Mouse (Mus musculus) mouse embryonic stem cell (cell line): ENCODE data around the gene Pabpc6.

Experiments
- in situ Hi-C, 2 experiments: fragments of 300-500 bp; cut with MboI; formaldehyde crosslinking; loops; 1 replicate in 1 of 2; 3 replicates in 1 of 2; pipeline ENCODE4 v1.14.3; 2019 to 2020; ENCODE audit warnings: low sequenced_read_pairs in 2 of 2, low pct_unique_long_range_greater_than_20kb in 1 of 2, mixed read lengths in 1 of 2; ENCODE audit not compliant: unreplicated experiment in 1 of 2

Gene Pabpc6

DNA sequence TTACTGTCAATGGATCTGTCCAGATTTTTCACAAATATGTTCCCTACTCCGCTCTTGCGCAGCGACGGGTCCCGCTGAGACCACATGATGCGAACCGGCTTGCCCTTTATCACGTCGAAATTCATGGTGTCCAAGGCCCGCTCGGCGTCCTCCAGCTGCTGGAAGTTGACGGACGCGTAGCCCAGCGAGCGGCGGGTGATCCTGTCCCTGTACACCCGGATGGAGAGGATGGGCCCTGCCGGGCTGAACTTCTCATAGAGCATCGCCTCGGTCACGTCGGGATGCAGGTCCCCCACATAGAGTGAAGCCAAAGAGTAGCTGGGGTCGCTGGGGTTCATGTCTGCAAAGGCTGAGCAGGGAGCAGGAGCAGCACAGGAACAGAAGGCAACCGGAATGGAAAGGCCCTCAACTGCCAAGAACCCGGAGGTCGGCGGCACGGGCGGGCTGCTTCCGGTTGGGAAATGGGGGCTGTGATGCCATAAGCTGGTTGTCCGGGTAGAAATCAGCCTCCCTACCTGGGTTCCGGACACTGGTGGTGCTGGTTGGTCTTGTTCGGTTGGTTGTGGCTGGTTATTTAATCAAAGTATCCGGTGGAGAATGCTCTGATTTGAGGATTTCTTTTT, at the start of gene Pabpc6:
TSS of gene Pabpc6 (minus strand) at position 435 of the 623 bp plus-strand sequence.
- in situ Hi-C loops, result no loop called here

DNA sequence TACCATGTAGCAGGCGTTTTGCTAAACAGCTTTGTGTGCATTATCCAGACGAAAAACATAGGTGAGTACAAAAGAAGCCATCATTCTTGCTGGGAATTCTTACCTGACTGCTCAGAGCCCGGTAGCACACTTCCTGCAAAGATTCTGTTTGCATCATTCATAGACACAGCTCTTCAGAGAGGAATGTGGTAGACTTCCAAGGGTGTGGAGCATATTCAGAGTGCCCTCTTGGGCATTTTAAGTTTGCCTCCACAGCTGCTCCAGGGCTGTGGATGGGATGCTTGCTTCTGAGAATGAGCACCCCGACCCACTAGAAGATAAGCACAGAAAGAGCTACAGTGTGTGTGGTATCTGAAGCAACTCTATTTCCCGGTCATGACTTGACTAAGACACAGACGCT, 41.4 kb upstream of the Pabpc6 start:
- in situ Hi-C loops, result no loop called here

DNA sequence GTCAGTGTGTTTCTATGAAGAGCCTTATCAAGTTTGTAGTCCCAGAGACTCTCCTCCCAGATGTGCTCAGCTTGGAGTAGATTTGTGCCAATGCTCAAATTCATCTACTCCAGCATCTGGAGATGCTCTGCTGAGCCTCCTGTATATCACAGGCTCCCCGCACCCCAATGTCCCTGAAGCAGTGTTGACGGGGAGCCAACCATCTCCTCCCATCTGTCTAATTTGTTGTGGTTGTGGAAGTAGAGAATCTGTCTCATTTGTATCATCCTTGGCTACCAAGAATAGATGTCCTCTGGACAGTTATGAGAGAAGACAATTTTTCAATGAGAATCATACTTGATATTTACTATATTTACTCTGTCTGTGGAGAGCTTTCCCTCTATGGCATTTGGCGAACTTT, 39.4 kb upstream of the Pabpc6 start:
- in situ Hi-C loops, result no loop called here

DNA sequence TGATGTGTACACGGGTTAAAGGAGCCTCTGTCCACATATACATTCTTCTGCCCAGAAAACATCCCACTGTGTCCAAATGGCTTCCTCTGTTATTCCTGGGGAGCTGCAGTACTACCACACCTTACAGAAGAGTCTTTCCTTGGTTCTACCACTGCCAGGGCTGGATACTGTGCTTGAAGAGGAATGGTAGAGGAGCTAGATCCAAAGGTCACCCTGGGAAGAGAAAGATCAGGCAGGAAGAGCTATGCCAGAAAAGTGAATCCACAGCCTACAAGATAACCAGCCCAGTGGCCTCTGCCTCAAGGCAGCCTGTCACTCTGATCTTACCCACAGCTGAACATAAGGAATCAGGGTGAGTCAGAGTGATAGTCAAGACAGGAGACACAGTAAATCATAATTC, 37.8 kb upstream of the Pabpc6 start:
- in situ Hi-C loops, result no loop called here

DNA sequence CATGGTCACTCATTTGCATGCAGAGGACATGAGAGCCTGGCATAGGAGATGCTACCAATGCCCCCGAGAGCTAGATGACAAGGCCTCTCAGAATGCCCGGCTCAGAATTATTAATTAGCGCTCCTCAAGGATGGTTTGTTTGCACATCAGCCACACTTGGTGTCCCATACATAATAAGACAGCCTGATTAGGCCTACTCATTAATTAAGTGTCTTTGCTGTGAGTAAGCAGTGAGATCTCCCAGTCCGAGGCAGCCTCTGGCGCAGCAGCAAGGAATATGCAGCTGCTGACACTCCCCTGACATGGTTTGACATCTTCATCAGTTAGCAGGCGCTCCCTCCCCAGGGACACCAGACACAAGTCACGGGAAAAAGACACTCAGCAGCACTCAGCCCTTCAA, 28.2 kb upstream of the Pabpc6 start:
- in situ Hi-C loops, result no loop called here

DNA sequence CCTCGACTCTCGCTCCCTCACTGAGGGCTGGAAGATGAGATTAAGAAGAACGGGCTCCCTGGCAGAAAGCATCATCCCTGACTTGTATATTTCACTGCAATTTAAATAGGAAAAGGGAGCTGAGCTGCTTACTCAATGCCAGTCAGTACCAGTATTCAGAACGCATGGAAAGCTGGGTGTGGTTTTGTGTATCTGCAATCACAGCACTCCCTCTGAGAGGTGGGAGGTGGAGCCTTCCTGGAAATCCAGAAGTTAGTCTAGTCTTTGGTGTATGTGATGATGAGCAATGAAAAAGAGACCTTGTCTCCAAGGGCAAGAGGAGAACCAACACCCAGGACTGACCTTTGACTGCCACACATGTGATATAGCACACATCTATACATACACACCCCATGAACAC, 21.7 kb upstream of the Pabpc6 start:
- in situ Hi-C loops, result no loop called here

DNA sequence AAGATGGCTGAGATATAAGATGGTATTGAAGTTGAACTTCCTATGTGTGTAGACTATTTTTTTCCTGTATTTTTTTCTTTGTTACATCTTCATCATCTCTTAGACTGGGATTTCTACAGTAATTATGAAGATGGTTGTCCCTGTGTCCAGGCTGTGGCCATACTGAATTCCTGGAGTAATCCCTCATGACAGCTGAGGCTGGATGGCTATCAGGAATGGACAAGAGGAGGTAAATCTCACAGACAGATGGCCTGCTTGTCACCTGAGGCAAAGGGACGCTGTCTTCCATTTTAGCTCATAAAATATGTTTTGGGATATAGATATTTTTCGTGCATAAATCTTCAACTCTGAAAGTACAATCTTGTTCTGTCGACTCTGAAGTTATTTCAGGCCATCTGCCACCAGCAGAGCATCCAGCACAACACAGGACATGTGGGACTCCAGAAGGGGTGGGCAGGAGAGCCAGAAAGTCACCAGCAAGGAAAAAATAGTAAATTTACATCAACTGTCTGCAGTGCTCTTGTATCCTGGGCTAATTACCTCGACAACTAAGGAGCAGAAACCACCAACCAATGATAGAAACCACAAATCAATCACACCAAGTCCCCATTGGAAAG, 14.1 kb upstream of the Pabpc6 start:
- in situ Hi-C loops, result no loop called here

DNA sequence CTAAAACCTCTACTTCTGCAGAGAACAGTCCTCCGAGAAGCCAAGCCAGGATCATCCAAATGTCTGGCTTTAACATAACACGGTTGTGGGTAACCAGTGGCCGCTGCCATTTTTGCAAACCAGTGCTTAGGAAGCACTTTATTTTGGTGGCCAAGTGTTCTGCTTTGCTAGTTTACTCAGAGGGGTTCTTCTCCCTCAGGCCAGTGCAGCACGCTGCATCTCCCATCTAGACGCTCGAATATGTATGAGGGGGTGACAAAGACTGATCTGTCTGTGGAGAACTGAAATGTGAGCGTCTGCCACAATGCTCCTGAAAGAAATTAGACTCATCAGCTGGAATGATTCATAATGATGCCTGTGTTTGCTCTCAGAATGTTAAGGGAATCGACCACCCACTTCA, 11.2 kb upstream of the Pabpc6 start:
- in situ Hi-C loops, result no loop called here

DNA sequence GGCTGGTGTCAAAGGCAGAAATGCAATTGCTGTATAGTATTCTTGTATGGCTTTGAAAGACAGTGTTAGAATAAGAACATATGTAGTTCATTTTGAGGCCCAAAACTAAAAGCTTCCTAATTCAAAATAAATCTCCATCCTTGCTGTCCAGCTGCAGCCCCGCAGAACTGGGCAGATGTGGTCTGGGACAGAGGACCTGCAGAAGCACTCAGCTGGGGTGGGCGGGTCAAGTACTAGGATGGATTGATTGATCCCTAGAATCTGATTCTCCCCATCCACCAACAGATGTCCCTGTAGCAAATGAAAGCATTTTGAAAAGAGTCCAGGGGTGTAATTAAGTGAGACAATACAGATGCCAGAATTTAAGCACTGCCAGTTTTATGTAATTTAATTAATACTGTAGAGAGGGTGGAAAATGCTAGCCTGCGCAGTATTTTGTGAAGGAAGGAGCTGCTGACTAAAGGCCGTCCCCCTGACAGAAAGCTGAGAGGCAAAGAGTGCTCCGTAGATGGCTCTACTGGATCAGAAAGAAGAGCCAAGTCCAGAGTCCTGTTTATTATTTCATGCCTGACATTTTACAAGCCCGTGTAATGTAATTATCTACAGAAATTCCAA, 5.8 kb upstream of the Pabpc6 start:
- in situ Hi-C loops, result no loop called here

DNA sequence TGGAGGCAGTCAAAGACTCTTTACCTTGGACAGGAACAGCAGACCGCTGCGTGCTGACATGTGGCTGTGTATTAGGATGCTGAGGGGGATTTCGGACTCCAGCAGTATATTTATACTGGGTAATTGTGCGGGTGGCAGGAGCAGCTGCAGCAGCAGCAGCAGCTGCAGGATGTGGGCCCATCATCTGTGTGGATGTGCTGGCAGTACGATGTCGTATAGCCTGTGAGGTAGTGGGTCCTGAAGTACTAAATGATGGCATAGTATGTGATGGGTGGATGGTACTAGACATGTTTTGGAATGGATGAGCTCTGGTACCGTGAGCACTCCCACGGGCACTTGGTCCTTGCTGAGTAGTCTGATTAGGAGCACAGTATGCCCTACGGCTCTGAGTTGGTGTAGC, 1.6 kb downstream of the Pabpc6 start:
- in situ Hi-C loops, result no loop called here

DNA sequence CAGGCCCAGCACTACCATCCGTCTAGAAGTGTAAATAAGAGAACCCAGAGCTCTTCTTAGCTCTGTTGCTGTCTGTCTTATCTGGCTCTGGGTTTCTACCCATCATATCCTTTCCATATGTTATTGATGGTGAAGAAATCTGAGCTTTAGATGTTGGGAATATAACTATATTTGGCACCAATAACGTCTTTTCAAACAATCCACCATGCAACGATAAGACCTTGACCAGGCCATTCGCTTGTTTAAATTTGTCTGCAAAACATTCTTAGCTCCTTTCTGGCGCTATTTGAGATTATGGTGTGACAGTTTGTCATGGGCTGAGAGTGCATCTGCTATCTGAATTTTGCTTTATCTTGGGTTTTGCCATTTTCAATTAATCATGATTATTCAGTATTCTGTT, 10.9 kb downstream of the Pabpc6 start:
- in situ Hi-C loops, result no loop called here

DNA sequence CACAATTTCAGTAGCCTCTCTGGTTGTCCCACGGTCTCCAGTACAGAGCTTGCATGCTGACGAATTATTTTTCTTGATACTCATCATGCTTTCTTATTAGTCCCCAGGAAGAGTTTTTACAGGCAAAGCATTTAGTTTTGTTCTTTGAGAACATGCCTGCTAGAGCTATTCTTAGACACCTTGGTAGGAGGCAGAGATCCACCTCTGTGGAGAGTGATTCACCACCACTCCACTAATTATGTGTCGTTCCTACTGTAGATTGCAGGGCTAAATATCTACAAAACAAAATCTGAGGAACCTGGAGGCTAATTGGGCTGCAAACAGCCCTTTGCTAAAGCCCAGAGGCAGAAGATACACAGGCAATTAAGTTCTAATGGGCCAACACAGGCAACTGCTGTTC, 15.4 kb downstream of the Pabpc6 start:
- in situ Hi-C loops, result no loop called here

DNA sequence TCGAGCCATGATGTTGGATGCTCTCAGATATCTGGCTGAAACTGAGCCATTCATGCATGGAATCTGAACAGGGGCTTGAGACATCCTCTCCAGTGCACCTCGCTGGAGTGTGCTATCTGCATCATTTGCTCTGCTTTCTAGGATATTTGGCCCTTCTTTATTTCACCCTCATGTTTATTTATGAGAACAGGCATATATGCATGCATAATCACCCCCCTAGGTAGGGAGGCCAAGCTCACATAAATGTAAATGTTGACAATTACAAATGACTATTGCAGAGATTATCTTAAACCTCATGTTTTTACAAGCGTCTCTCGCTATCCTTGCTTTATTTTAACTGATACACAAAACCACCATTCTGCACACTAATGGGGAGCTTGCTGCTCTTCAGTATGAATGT, 21.9 kb downstream of the Pabpc6 start:
- in situ Hi-C loops, result no loop called here

DNA sequence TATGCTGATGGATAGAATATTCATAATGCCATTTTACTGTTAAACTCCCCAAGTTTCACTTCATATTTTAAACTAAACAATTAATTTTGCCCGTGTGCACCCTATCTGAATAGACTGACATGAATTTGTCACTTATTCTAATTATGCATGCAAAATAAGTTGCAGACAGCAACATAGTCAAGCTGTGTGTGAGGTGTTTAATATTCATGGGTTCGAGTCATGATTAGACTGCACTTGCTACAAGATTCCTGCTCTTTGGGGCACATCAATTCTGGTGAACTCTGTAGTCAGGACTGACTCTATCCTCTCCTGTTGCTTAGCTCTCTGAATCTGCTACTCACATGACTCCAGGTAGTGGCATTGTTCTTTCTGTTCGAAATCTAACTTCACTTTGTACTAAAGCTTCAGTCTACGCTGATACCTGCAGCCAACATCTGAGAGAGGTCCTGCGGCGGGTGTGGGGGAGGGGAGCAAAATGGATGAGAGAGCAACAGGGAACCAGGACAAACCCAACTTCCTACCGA, 25.8 kb downstream of the Pabpc6 start:
- in situ Hi-C loops, result no loop called here

DNA sequence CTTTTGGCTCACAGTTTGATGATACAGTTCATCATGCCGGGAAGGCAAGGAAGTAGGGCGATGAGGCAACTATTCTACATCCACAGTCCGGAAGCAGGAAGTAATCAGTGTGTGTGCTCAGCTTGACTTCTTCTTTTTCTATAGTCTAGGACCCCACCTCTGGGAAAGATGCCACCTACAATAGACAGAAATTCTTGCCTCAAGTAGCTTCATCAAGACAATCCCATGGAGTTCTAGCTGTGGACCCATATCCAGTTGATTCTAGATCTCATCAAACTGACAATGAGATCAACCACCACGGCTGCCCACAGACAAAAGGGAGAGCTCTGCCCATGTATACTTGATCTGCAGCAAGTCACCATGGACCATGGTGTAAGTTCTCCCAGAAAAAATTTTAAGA, 32.5 kb downstream of the Pabpc6 start:
- in situ Hi-C loops, result no loop called here

DNA sequence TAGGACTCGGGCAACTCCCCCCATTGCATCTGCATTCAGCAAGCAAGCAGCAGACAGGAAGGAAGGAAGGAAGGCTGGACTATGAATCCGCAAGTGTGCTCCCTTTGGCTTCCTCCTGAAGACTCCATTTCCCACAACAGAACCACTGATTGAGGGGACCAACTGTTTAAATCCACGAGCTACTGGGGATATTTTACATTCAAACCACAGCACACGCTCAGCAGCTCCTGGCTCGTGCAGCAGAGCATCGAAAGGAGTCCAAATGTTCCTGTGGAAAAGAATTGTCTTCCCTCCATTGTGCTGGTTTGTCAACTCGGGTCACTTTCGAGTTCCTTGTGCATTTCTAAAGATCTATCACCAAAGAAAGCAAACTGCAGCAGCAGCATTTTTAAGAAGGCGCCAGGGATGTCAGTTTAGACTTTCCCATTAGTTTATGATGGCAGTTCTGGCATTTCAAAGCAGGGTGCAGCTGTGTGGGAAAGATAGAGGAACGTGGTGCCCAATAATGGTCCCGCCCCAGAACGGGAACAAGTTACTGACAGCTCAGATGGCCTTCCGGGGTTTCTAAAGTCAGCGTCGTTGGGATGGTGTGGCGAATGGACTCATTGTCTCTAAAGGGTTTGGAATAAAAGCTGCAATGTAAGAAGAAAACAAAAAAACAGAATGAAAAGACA, 36.8 kb downstream of the Pabpc6 start:
- in situ Hi-C loops, result no loop called here

DNA sequence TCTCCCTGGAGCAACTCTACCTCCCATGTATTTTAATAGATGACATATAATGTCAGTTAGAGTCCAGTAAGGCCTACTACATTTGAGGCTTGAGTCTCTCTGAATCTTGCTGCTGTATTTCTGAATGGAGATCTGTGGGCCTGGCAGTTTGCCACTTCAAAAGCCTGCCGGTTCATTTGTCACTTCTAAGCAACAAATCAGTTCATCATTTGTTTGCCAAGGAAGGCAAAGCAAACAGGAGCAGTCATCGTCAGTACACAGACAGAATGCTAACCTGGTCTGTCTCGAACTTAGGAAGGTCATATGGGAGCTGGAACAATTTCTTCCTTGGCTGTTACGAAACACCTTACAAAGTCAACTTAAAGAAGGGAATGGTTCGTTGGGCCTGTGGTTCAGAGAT, 37.4 kb downstream of the Pabpc6 start:
- in situ Hi-C loops, result no loop called here

DNA sequence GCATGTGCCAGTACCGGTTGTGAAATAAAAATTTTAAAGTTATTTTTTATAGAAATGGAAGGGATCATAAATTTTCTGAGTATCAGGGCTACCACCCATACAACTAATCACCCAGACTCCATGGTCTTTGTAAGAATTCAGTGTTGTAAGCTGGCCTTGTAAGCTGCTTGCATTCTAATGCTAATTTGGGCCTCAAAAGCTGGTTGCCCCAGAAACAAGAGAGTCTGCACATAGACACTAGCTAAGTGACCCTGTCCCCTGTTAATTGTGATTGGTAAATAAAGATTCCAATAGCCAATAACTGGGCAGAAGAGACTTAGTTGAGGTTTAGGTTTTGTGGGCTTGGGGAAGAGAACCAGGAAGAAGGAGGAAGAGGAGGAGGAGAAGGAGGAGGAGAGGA, 38.4 kb downstream of the Pabpc6 start:
- in situ Hi-C loops, result no loop called here

DNA sequence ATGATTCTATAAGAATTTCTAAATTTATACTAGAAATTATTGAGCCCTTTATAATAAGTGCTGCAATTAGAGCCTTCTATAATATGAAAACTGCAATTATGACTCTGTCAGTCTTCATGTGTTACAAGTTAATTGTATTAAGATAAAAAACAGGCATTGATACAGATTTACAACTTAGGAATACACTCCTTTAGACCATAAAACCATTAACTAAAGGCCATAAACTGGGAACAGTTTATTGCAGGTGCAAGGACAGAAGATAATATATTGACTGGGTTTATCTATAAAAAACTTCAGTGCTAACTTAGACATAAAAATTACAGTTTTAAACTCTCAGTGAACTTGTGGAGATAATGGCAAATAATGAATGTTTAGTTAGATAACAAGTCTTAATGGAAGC, 42.5 kb downstream of the Pabpc6 start:
- in situ Hi-C loops, result no loop called here
